Mouse (Mus musculus) cerebellum, adult 9-11 months (tissue): ENCODE results near the gene Aldh16a1.

Experiments
- DNase-seq: peaks from one replicate; pipeline ENCODE4 v3.0.0; 2022

Aldh16a1 gene

DNA sequence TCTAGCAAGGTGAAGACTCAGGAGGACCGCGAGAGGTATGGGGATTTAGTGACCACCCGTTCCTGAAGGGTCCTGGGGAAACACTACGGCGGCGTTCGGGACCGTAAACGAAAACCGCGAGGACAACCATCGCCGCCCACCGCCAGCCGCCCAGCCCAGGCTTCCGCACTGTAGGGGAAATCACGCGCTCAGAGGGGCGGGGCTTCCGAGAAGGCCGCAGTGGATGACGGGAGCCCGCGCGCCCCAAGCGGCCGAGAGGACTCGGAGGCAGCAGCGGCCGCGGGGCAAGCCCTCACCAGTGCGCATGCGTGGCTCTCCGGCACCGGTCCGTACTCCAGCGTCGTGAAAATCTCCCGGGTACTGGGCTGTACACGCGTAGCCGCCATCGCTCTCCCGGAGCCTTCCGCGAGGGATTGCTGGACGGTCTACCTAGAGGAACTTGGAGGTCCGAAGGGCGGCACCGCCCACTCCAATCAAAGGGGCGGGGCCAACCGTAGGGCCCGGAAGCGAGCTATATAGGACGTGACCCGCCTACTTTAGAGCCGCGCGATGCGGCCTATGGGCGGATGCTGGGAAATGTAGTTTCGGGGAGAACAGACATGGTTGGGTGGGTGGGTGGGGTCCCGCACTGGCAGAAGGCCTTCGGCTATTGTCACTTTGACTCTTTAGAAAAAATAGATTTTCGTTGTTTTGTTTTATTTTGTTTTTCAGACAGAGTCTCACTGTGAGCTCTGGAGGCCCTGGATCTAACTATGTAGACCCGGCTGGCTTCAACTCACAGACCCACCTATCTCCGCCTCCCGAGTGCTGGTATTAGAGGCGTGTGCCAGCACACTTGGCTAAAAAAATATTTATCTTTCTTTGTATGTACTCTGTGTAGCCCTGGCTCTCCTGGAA lies at the start of gene Aldh16a1, which contains the start of gene Pih1d1:
Gene Aldh16a1 (minus strand): TSS at position 489 of the 897 bp plus-strand sequence.
Gene Pih1d1 (plus strand): TSS at position 208 of the 897 bp plus-strand sequence.
- peak; percentile 97 for DNase-seq

DNA sequence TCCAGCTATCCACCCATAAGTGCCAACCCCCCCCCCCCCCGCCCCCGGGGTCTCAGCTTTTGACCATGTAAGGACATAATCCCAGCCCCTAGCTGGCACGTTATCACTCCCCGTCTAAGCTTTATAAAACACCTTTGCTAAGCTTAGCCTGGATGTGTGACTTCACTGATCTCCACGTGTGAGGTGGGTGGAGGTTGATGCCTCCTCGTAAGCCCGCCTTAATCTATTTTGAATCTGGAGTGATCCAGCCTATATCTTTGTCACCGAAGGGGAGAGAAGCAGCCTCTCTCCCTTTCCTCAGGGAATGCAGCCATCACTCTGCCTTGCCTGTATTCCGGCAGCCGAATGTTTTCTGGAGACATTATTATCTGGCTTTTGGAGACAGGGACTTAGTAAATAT lies 48.3 kb upstream of the Aldh16a1 start:
- no peak for DNase-seq

DNA sequence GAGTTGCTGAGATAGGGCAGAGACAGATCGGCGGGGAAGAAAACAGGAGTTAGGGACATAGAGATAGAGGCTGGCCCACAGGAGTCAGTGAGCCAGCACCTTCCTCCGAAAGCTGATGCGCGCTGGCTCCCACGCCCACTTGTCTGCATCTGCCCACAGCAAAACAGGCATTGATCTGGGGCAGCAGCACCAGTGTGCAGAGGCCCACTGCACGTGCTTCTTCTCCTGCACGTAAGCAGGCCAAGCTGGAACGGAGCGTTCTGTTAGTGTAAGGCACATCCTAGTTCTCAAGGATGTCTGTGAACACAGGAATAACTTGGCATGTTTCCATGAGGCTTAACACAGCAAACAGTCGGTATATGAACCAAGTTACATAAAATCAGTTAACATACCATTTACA lies 44.6 kb upstream of the Aldh16a1 start:
- DNase-seq: peak; percentile 57

DNA sequence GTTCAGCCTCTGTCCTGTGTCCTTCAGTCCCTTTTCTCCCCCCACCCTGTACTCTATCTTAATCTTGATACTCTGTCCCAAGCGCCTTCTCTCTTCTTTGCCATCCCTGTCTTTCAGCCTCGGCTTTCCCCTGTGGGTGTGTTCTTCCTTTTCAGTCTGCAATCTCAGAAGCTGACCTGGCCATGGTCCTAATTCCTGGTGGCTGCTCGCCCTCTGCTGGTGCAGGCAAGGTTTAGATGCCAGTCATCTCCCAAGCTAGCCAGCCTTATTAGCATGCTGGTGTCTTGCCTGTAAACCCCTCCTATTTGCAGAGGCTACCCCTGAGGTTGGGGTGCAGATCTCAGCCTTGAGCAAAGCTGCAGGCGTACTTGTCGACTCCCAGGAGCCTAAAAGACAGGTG lies 44.1 kb upstream of the Aldh16a1 start:
- DNase-seq: peak; percentile 93

DNA sequence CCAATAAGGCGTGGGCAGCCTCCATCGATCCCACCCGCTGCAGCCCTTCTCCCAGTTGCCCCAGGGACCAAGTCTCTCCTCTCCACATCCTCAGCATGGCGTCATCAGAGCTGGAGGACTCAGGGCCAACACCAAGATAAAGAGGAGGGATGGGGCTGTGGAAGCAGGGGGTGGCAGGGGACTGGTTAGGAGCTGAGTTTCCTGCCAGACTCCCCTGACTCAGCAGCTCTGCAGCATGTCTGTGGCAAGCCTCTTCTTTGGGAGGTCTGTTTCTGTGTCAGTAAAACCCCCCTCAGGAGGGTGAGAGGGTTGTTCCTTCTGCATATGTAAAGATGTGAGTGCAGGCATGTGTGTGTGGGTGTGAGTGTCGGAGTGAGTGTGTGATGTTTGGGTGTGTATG lies 42.6 kb upstream of the Aldh16a1 start:
- peak; percentile 52 for DNase-seq

DNA sequence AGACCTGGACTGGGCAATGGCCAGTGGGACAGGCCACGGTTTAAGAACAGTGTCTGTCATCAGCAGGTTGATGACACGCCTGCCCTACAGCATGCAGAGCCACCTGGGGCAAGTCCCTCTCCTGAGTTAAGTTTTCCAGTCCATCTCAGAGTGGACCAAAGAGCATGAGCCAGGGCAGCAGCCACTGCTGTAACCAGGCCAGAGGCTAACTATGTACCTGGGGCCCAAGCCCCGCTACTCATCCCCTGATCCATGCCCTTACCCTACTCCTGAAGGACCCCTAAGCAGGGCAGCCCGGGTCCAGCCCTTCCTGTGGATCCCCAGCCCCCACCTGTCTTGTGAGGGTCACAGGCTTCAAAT lies 41.8 kb upstream of the Aldh16a1 start:
- no peak for DNase-seq

DNA sequence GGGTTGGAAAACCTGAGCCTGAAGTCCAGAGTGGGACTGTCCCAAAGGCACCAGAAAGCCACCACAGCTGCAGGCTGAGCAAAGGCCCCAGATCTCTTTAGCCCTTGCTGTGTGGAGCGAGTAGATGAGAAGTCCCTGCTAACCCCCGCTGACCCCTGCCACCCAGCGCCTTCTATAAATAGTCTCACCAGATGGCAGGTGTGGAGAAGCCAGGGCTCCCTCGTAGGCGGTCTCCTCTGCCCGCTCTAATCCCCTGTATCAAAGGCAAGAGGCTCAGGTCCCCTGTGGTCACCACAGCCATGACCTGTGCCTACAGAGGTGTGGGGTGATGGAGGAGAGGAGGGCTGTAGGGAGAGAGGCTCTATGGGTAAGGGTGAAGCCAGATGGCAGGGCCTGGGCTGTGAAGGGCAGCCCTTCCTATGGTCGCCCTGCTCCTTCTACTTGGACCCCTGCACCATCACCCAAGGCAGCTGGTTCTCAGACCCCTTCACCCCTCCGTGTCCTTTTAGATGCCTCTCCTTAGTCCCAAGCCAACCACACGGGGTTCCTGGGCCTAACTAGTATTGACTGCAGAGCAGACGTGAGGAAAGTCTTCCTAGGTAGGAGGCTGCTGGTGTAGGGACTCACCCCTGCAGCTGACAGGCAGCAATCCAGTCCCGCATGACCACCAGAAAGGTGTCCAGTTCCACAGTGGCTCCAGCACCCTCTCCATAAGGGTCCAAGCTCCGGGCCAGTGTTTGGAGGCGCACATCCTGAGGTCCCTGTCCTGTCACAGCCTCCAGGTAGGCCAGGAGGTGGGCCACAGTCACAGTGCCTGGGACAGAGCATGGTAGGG lies 41.2 kb upstream of the Aldh16a1 start:
- DNase-seq: peak; percentile 80

DNA sequence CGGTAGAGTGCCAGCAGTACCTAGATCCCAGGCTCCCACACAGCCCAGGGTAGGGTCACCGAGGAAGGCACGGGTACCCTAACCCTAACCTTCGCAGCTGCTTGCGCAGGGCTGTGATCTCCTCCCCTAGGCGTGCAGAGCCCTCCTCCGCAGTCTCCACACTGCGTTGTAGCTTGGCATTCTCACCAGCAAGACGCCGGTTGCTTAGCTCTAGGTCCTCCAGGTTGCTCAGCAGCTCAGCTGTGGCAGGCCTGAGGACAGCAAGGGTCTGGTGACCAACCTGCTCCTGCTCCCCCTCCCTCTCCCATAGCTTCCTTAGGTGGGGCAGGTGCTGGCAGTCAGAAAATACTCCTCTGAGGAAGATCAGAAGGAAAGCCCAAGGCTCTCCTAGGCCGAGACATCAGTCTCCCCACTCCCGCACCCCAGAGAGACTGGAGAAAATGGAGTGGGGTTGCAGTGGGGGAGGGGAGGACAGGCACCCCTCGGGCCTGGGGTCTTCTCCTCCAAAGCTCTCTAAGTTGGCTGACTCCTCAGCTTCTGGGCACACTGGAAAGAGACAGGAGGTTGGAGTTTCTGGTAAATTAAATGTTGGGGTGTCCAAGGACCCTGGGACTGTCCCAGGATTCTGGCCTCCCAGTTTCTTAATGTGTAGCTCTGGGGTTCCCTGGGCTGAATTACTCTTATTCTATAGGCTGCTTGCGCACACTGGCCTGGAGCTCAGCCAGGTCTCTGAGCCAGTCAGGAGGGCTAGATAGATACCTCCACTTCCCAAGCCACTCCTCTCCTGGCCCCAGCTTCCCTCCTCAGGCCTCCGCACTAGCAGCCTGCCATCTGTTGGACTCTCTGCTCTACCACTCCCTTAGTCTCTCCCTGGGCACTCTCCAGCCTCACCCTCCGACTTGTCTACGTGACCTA lies 39.7 kb upstream of the Aldh16a1 start:
- peak; percentile 84 for DNase-seq

DNA sequence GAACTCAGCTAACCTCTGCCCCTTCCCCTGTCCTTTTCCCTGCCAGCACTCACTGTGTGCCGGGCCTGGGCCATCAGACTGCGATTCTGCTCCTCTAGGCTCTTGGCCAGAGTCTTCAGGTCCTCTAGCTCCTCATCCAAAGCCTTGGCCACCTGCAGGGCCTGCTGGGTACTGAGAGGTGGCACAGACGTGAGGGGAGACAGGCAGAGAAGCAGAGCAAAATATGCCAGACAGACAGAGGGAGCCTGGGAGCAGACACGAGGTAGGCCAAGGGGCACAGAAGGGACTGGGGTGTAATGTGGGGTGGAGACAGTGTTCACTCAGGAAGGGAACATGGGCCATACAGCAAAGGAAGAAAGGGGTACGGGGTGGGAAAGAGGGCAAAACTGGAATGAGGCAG lies 39.0 kb upstream of the Aldh16a1 start:
- peak; percentile 85 for DNase-seq

DNA sequence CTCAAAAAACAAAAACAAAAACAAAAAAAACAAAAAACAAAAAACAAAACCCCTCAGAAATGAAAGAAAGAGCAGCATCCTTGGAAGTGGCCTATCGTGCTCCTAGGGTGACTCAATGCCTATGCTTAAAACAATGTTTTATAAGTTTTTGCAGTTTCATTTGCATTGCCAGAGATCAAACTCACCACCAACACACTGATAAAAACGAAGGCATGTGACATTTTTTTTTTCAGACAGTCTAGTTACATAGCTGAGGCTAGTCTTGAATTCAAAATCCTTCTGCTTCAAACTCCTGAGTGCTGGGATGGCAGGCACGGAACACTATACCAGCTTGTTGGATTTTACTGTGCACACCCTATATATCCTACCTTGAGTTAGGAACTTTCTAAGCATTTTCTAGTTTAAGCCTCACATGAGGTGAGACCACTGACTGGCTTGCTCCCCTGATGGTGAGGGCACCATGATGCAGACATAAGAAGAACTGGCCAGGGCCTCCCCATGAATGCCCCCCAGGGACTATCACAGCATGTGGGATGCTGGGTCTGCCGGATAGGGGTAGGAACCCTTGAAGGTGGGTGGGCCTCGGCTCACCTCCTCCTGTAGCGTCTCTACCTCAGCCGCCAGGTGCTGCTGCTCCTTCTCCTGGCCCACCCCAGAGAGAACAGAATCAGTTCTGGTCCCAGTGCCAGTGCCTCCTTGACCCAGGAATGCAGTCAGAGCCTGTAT lies 38.4 kb upstream of the Aldh16a1 start:
- DNase-seq: peak; percentile 71

DNA sequence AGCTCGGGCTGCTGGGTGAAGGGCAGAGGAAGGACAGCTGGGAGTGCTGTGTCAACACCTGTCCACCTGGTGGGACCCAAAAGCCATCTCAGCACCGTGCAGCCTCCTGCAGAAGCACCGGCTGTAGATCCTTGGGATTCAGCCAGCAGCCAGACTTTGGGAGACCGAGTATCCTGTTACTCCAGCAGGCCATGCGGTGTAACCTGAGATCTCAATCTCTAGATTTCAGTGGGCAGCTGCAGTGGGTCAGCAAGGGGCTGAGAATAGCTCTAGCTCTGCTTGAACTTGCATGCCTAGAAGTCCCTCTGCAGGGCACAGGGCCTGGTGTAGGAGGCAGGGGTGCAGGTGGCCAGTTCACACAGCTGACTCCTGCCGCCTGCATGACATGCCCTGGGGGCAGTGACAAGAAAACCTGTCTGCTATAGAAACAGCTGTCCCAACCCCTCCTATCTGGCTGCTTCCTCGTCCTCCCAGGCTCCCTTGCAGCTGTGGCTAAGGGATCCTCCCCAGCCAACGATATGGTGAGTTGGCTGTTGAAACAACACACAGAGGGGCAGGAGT lies 37.5 kb upstream of the Aldh16a1 start:
- peak; percentile 93 for DNase-seq

DNA sequence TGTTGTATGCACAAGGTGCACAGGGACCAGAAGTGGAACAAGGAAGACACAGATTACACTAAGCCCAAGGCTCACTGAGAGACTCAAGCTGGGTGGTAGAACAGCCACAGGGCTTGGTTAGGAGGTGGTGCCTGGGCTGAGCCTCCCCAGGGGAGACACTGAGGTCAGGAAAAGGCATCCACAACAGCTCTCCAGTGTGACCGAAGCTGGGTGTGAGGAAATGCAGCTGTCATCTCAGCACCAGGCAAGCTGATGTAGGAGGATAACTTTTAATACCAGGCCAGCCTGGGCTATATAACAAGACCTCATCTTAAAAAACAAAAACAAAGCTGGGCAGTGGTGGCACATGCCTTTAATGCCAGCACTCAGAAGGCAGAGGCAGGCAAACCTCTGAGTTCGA lies 36.8 kb upstream of the Aldh16a1 start:
- no peak for DNase-seq

DNA sequence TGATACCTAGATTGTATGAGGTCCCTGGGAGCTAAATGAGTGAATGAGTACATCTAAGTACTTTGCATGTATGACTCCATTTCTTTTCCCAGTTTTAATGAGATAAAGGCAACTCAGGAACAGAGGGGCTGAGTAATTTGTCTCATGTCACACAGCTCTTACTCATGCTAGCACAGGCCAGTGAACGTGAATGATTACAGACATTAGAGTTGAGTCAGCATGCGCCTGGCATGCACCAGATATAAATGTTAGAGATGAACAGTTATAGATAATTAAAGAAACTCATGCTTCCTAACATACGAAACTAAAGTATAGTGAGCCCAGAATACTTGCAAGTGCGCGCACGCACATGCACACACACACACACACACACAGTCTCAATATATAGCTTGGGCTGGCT lies 35.8 kb upstream of the Aldh16a1 start:
- no peak for DNase-seq

DNA sequence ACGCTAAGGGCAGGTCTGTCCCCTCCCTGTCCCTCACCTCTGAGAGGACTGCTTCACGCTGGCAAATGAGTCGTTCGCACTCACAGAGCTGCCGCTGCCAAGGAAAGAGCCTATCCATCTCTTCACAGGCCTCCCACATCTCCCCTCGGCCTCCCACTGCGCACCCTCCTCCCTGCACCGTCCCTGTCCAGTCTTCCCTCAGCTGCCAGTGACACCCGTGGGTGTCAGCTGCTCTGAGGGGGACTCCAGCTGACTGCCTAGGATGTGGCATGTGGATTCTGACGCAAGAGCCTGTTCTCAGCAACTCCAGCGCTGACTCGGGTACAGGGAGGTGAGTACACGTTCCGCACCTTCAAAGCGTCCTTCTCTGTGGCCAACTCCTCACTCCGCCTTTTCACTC lies 35.2 kb upstream of the Aldh16a1 start:
- peak; percentile 64 for DNase-seq

DNA sequence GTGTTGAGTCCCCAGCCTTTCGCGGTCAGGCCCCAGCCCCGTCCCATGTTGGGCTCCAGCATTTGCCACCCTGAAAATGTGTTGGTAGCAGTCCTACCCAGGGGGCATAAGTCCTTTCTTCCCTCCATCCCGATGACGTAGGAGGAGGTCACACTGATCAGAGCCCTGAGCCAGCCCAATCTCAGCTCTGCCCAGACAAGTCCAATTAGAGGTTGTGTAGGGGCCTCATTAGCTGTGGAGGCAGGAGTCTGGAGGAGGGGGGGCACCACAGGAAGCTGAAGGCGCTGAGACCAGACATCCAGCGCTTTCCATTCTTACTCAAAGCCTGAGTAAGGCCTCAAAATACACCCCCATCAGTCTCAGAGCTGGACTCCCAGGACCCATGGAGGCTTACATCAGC lies 31.5 kb upstream of the Aldh16a1 start:
- no peak for DNase-seq

DNA sequence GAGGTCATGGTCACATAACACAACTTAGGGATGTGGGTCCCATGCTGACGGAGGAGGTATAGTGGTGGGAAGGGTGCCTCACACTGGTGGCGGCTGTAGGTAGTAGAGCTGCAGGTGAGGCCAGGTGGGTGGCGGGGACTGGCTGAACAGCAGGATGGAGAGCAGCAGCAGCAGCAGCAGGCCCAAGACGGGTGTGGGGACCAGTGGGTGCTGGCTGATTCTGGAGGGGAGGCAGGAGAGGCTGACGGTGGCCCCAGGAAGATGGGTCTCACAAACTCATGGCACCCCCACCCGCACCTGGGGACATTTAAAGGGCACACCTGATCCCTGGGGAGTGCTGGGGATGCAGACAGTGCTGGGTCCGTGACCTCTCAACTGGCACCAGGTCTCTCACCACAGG lies 29.3 kb upstream of the Aldh16a1 start:
- peak; percentile 61 for DNase-seq

DNA sequence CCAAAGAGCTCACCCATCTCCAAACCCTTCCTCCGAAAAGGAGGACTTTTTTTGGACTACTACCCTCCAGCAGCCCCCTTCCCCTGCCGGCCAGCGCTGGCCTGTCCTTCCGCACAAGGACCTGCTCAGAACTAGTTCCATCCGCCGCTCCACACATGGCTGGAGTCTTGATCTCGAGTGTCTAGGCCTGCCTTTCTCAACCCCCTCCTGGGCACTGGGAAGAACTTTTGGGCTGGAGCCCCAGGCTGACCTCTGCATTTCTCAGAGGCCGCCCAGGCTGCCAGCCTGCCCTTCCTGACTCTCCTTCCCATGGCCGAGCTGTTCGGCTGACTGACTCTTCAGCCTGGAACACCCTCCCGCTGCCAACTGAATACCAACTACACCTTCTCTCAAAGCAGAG lies 28.2 kb upstream of the Aldh16a1 start:
- peak; percentile 58 for DNase-seq

DNA sequence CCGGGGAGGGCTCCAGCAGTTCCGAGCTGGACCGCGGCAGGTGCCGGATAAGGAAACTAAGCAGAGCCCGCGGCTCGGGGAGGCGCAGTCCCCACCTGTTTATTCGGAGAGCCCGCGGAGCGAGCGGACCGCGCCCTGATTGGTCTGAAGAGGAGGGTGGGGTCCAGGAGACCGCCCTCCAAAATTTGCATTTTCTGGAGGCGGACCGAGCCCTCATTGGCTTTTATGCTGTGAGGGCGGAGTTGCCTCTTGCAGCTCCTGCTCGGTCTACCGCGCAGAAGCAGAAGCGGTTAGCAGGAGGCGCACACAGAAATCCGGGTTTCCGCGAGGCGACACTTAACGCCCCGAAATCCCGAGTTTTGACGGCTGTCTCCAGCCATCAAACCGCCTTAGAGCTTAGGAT lies 27.8 kb upstream of the Aldh16a1 start:
- peak; percentile 93 for DNase-seq

DNA sequence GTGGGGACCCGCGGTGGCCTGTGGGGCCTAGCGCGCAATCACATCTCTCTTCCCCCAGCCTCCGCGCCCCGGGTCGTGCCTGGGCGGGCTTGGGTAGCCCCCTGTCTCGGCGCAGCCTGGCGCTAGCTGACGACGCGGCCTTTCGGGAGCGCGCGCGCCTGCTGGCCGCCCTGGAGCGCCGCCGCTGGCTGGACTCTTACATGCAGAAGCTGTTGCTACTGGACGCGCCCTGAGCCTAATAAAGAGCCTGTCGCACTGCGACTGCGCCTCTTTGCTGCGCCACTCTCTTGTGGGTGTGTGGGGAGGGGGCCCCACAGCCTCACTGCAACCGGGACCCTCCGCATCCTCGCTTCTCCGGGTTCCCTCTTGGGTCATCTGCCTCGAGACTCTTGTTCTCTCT lies 27.2 kb upstream of the Aldh16a1 start:
- DNase-seq: peak; percentile 68

DNA sequence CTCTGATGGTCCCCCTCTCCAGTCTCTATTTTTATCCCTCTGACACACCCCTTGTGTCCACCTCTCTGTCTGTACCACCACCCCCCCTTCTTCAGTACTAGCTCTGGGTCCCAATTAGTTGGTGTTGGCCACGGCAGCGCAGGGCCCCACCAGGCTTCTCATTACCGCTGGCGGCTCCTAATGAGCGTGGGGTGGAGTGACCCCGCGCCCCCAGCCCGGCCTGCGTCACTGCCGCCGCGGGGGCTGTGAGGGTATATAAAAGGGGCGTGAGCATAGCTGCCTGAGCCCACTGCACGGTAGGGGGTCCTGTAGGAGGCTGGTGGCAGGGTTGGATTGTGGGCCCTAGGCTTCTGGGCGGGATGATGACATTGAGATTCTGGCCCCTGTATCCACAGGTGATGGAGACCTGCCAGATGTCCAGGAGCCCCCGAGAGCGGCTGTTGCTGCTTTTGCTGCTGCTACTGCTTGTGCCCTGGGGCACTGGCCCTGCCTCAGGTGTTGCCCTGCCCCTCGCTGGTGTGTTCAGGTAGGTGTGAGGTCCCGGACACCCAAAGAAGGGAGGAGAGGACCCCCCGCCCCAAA lies 26.6 kb upstream of the Aldh16a1 start, which contains the start of gene Pth2:
Gene Pth2 (plus strand): TSS at position 100 of the 582 bp plus-strand sequence.
- peak; percentile 70 for DNase-seq

DNA sequence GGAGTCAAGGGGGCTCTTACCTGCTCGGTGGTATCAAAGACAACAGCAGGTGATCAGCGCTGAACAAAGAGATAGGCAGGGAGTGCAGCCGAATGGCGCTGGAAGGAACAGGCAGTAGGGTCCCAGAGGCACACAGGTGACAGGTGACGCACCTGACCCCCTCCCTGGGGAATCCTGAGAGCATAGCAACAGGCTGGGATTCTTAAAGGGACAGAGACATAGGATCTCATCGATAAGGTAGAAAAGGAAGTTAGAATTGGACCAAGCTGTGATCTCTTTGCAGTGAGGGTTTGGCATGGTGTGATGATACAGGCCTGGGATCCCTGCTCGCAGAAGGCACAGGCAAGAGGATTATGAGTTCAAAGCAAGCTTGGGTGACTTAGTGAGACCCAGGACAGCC lies 25.1 kb upstream of the Aldh16a1 start, which contains the start of gene Gfy:
Gene Gfy (minus strand): TSS at position 101 of the 400 bp plus-strand sequence.
- no peak for DNase-seq
